Mouse (Mus musculus) megakaryocyte, embryonic 14.5 days (primary cell): Measurements from ENCODE around the gene Acad11.

Experiments used
- FLI1 ChIP-seq: IDR thresholded peaks from 2 replicates; pipeline ENCODE4 v1.6.1; 2012; ENCODE audit warnings: low read length, inconsistent platforms, mixed read lengths
- GATA1 ChIP-seq: IDR thresholded peaks from 3 replicates; pipeline ENCODE4 v1.6.1; 2012; ENCODE audit warnings: mixed read lengths, low read length, inconsistent platforms, borderline replicate concordance

DNA sequence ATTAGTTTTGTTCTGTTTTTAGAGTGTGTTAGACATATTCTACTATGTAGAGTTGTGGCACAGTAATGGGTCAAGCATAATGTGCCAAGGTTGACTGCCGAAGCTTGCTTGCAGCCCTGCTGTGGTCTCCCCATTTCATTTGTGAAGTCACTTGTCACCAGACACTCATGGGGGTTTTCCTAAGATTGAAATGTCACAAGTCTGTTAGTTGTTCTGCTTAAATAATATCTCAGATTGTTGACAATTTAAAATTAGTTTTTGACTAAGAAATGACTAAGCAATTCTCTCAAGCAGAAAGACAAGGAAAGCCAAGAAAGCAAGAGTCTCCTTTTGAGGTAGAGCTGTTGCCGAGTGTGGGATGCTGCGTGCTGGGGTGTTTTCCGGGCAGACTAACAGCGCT, 29.8 kb downstream of the Acad11 start:
- TF ChIP-seq GATA1 = no peak
- no peak for TF ChIP-seq FLI1
